In the genomic region with DNA sequence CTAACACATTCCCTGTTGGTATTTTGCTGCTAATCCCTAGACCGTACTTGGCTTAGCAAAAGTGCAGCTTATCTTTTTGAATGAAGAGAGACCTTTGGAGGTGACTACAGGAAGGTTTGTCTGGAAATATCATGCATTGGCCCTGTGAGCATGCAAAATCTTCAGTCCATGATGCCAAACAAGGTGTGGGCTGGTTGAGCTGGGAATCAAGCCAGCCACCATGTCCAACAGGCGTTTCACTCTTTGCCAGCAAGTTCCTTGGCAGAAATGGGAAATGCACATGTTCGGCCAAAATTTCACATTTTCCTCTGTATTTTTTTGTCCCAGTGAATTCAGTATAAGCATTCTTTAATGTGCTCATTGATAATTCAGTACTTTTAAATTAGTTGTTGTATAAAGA, we compare ENCODE assay signal across 15 mouse cellular contexts.
DNase-seq lines count a peak whose midpoint lies in the region; ATAC-seq and TF ChIP-seq lines count a peak whose summit lies in the region.
"Had no signal": no experiment of that assay in that cellular context is flagged by ENCODE, and none has a peak within 500 bp of the region (broad histone marks: within the 10 kb centered on the region; RNA-seq: fewer than 3 reads in every experiment).

No protein-coding gene starts in this region.

- DNase-seq in cerebellum, postnatal 14 days: peak; percentile 63 to 76
- DNase-seq in cerebellum, adult 8-10 months: no peak
- peak; percentile 30 for DNase-seq in layer of hippocampus, adult 11-12 months (ENCODE audit: low spot score)
- DNase-seq in layer of hippocampus, adult 9-10 months (ENCODE audit: low spot score): no peak
- DNase-seq in layer of hippocampus, adult 2 months (ENCODE audit: low spot score in 2 of 2): peak; percentile 35 to 39
- DNase-seq in right cerebral cortex, postnatal 14 days: peak; percentile 9
- no peak for DNase-seq in gastrocnemius, postnatal 10 days
- DNase-seq: adrenal gland, postnatal 36 days; kidney, adult 2 months; kidney, postnatal 36 days; lung, postnatal 4 days; thymus, adult 2 months had no signal

- H3K27ac ChIP-seq in layer of hippocampus, adult 2 months: no peak overlapping the region
- H3K27ac ChIP-seq: forebrain, embryonic 13.5 days; midbrain, embryonic 12.5 days had no signal

- H3K4me3 ChIP-seq in layer of hippocampus, adult 2 months: no peak overlapping the region
- H3K4me3 ChIP-seq: forebrain, embryonic 13.5 days; midbrain, embryonic 12.5 days had no signal

- TF ChIP-seq CTCF in layer of hippocampus, adult 2 months (conservative IDR thresholded peaks at IDR 0.05): no peak

- no peak for ATAC-seq in granulocyte monocyte progenitor cell, adult 5-6 weeks (replicated peaks; ENCODE audit: poor library complexity, severe bottlenecking)
- ATAC-seq: forebrain, embryonic 13.5 days had no signal

Comparison
In these comparisons a context has a peak if more than half of its experiments do, and no peak if none do; other contexts are left out.
1. DNase-seq: peak in cerebellum, postnatal 14 days (2 of 2), layer of hippocampus, adult 11-12 months (single experiment), layer of hippocampus, adult 2 months (2 of 2) and right cerebral cortex, postnatal 14 days (single experiment); none in cerebellum, adult 8-10 months (single experiment), layer of hippocampus, adult 9-10 months (single experiment) and gastrocnemius, postnatal 10 days (single experiment).